ENCODE assay signal across 7 mouse cellular contexts in the genomic region with DNA sequence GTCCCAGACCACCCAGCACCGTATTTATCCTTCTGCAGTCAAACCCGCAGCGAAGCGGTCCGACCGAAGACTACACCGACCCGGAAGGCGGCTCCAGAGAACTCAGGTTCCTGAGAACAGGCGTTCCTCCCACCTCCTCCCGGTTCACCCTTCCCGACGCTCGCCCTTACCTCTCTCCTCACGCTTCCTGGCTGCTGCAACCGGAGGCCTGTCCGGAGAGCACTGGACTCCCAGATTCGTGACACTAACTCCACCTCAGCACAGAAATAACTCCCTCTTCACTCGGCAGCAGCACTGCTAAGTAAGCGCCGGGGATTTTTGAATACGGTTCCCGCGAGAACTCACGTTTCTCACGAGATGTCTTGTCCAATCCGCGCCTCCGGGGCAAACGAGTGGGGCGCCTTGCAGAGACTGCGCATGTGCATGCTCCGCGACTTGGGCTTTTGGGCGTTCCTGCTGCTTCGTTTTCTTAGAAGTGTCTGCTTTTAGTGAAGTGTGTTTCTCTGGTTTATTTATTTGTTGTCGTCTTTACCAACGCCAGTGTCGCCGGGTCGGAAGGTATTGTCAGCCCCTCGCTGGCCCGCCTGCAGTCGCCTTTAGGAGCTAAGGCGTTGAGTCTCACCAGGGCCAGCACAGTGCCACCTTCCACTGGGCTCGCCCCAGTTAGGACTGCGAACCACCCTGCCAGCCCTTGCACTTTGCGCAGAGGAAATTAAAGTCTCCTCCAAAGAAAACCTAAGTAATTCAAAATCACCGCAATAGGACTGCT. TPM values are rescaled to one million over a fixed set of nuclear protein-coding genes. Genes with fewer than 3 reads are reported as not detected.
DNase-seq lines count a peak whose midpoint lies in the region; ATAC-seq lines count a peak whose summit lies in the region.

A gene (minus strand): TSS at position 324 of the 769 bp plus-strand sequence.

- H3K4me1 ChIP-seq in embryonic facial prominence, embryonic 10.5 days: peaks cover 19% of the 10 kb centered on the region
- peaks cover 15% of the 10 kb centered on the region for H3K4me1 ChIP-seq in limb, embryonic 10.5 days
- H3K4me1 ChIP-seq in midbrain, embryonic 13.5 days (replicated peaks): peaks cover 17% of the 10 kb centered on the region

- peak within 1 kb of the TSS; percentile 69 for H3K4me2 ChIP-seq in midbrain, embryonic 13.5 days (replicated peaks)

- H3K27ac ChIP-seq in embryonic facial prominence, embryonic 10.5 days (replicated peaks): peak within 1 kb of the TSS; percentile 89
- peak within 1 kb of the TSS; percentile 92 for H3K27ac ChIP-seq in limb, embryonic 10.5 days
- peak within 1 kb of the TSS; percentile 19; the same call in 1 of the 2 replicates for H3K27ac ChIP-seq in midbrain, embryonic 13.5 days

- under 1% methylated on average over 49 of the region's 49 CpGs for WGBS in embryonic facial prominence, embryonic 10.5 days
- under 1% methylated on average over 49 of the region's 49 CpGs for WGBS in limb, embryonic 10.5 days
- under 1% methylated on average over 49 of the region's 49 CpGs for WGBS in midbrain, embryonic 13.5 days

- peak within 1 kb of the TSS; percentile 75 for H3K9ac ChIP-seq in midbrain, embryonic 13.5 days (replicated peaks)

- peaks cover 28% of the 10 kb centered on the region for H3K36me3 ChIP-seq in embryonic facial prominence, embryonic 10.5 days (replicated peaks)
- H3K36me3 ChIP-seq in limb, embryonic 10.5 days: peaks cover 29% of the 10 kb centered on the region
- H3K36me3 ChIP-seq in midbrain, embryonic 13.5 days: peaks cover 14% of the 10 kb centered on the region

- H3K27me3 ChIP-seq in embryonic facial prominence, embryonic 10.5 days (replicated peaks; ENCODE audit: low read depth, poor library complexity, severe bottlenecking): no peaks in the 10 kb centered on the region
- no peaks in the 10 kb centered on the region for H3K27me3 ChIP-seq in limb, embryonic 10.5 days (ENCODE audit: low read depth, poor library complexity, severe bottlenecking)
- no peaks in the 10 kb centered on the region; the same call in 1 of the 2 replicates for H3K27me3 ChIP-seq in midbrain, embryonic 13.5 days

- DNase-seq in adrenal gland, postnatal 10 days: peak; percentile 97
- peak; percentile 96 for DNase-seq in embryonic facial prominence, embryonic 10.5 days (ENCODE audit: low spot score)
- DNase-seq in kidney, adult 11 months: peak; percentile 94
- peak; percentile 96 for DNase-seq in limb, embryonic 10.5 days (ENCODE audit: low spot score)
- DNase-seq in spleen, adult 12 weeks (ENCODE audit: low spot score): peak; percentile 92

- H3K9me3 ChIP-seq in embryonic facial prominence, embryonic 10.5 days: no peaks in the 10 kb centered on the region
- no peaks in the 10 kb centered on the region for H3K9me3 ChIP-seq in limb, embryonic 10.5 days (replicated peaks)
- no peaks in the 10 kb centered on the region for H3K9me3 ChIP-seq in midbrain, embryonic 13.5 days

- peak; percentile 91 for ATAC-seq in granulocyte monocyte progenitor cell, adult 5-6 weeks (replicated peaks; ENCODE audit: poor library complexity, severe bottlenecking)
- ATAC-seq in midbrain, embryonic 13.5 days: peak; percentile 97

- H3K4me3 ChIP-seq in embryonic facial prominence, embryonic 10.5 days: peak within 1 kb of the TSS; percentile 76
- H3K4me3 ChIP-seq in limb, embryonic 10.5 days: peak within 1 kb of the TSS; percentile 78
- H3K4me3 ChIP-seq in midbrain, embryonic 13.5 days (replicated peaks): peak within 1 kb of the TSS; percentile 77

RNA-seq across cellular contexts. Expression of the gene that starts here (rescaled TPM):
- total RNA-seq in adrenal gland, postnatal 10 days (2021): 1 to 10 TPM; 4.4 to 5.6 TPM
- polyA plus RNA-seq in embryonic facial prominence, embryonic 10.5 days (2016; fragmentation: Nextera tagmentation; extraction: Ambion mirVana): 32.2 and 33.3 TPM in 2 replicates
- total RNA-seq in granulocyte monocyte progenitor cell, adult 5-6 weeks (2014; fragmentation: Nextera tagmentation): 6.1 and 13.5 TPM in 2 replicates
- total RNA-seq in granulocyte monocyte progenitor cell, adult 5-6 weeks (2017): 39.6 and 42.0 TPM in 2 replicates
- 33.5 and 33.9 TPM in 2 replicates for polyA plus RNA-seq in limb, embryonic 10.5 days (2016; fragmentation: Nextera tagmentation; extraction: Ambion mirVana)
- 9.2 and 9.9 TPM in 2 replicates for polyA plus RNA-seq in midbrain, embryonic 13.5 days (2015; fragmentation: Nextera tagmentation; extraction: Ambion mirVana)

Comparison
In these comparisons a context has a peak if more than half of its experiments do, and no peak if none do; other contexts are left out.
1. Peak in every context shown above with its lines: DNase-seq, ATAC-seq, H3K4me3 ChIP-seq and H3K27ac ChIP-seq.
2. H3K27ac ChIP-seq: peak in every context shown above with its lines; median percentile 92 in limb, embryonic 10.5 days; 89 in embryonic facial prominence, embryonic 10.5 days; 19 in midbrain, embryonic 13.5 days.